Mouse (Mus musculus) G1E (cell line): ENCODE data around the gene Gm11565.

Experiments
- CTCF ChIP-seq: IDR thresholded peaks from 2 replicates; pipeline ENCODE4 v1.5.1; 2012; ENCODE audit warnings: low read depth, low read length, inconsistent platforms, mixed read lengths
- GATA1 ChIP-seq: IDR thresholded peaks from 2 replicates; pipeline ENCODE4 v1.6.1; 2012; ENCODE audit warnings: borderline replicate concordance, low read length, inconsistent platforms, mixed read lengths
- POLR2AphosphoS5 ChIP-seq: IDR thresholded peaks from 2 replicates; pipeline ENCODE4 v1.6.1; 2012; ENCODE audit warnings: low read depth, low read length, inconsistent platforms; ENCODE audit not compliant: insufficient replicate concordance
- TAL1 ChIP-seq: conservative IDR thresholded peaks from 2 replicates; pipeline ENCODE4 v1.6.1; 2012; ENCODE audit warnings: low read depth, low read length, inconsistent platforms, mixed read lengths

- TF ChIP-seq TAL1: no peak
- TF ChIP-seq CTCF: no peak
- no peak for TF ChIP-seq POLR2AphosphoS5
- TF ChIP-seq GATA1: no peak
Observed at GRCm38 (mm10) chr11:99914451-99914850, at the start of gene Gm11565.
